Mouse (Mus musculus) liver, embryonic 13.5 days (tissue): ENCODE measurements around the gene Cabp4. TPM values are rescaled to one million over a fixed set of nuclear protein-coding genes. Genes with fewer than 3 reads are reported as not detected.
A peak's percentile ranks its signal among the peaks of the same experiment; 100 is the strongest.

ENCODE experiments used
- ATAC-seq: fragments of 200-750 bp; cut with Nextera tagmentation; 2 replicates; pipeline ENCODE4 v1.8.0; 2017; ENCODE audit warnings: low read depth, mild to moderate bottlenecking, moderate number of reproducible peaks, moderate library complexity
- DNase-seq: peaks from one replicate; pipeline ENCODE4 v3.0.0; 2022
- H3K27ac ChIP-seq: fragments of 300-500 bp; sonication (generic); 2 replicates; pipeline ENCODE4 v1.5.1; 2015; ENCODE audit warnings: moderate library complexity, mild to moderate bottlenecking, inconsistent platforms
- H3K27me3 ChIP-seq: fragments of 300-500 bp; sonication (generic); 2 replicates; pipeline ENCODE4 v1.6.1; 2015; ENCODE audit warnings: mild to moderate bottlenecking, inconsistent platforms
- H3K36me3 ChIP-seq: fragments of 300-500 bp; sonication (generic); 2 replicates; pipeline ENCODE4 v1.6.1; 2015; ENCODE audit warnings: mild to moderate bottlenecking, inconsistent platforms
- H3K4me1 ChIP-seq: fragments of 300-500 bp; sonication (generic); replicated peaks from 2 replicates; pipeline ENCODE4 v1.6.1; 2015; ENCODE audit warnings: inconsistent platforms
- H3K4me2 ChIP-seq: fragments of 300-500 bp; sonication (generic); 2 replicates; pipeline ENCODE4 v1.6.1; 2015; ENCODE audit warnings: inconsistent platforms, mild to moderate bottlenecking, moderate library complexity
- H3K4me3 ChIP-seq: fragments of 300-500 bp; sonication (generic); replicated peaks from 2 replicates; pipeline ENCODE4 v1.5.1; 2015; ENCODE audit warnings: mild to moderate bottlenecking, inconsistent platforms
- H3K9ac ChIP-seq: fragments of 300-500 bp; sonication (generic); 2 replicates; pipeline ENCODE4 v1.6.1; 2015; ENCODE audit warnings: mild to moderate bottlenecking, inconsistent platforms
- H3K9me3 ChIP-seq: fragments of 300-500 bp; sonication (generic); replicated peaks from 2 replicates; pipeline ENCODE4 v1.6.1; 2016; ENCODE audit warnings: inconsistent platforms
- WGBS: fragments of 180-500 bp; shearing (Covaris S2); methylation state at CpG from one replicate; pipeline ENCODE4 v1.1.7; 2015; ENCODE audit not compliant: insufficient replicate concordance; 5-methylcytosine and 5-hydroxymethylcytosine counted together
- polyA plus RNA-seq: library from polyadenylated mRNA; unstranded; fragments of >200 nt; fragmentation: Nextera tagmentation; extraction: Ambion mirVana; gene quantifications from 2 replicates; pipeline ENCODE4 v1.2.1, GENCODE M21; 2015

Cabp4 gene
- polyA plus RNA-seq, 1 experiment from 2014 or later, result 0.07 TPM

DNA sequence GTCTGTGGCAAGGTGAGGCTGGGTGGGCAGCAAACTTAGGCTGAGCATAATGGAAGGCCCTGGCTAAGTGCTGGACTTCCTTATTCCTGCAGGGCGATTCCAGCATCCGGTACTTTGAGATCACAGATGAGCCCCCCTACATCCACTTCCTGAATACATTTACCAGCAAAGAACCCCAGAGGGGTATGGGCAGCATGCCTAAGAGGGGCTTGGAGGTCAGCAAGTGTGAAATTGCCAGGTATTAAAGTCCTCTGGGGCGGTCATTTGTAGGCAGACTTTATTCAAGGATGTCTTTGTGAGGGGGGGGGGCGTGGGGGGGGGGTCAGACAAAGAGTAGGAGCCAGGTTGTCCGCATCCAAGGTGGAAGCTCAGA, 7.6 kb upstream of the Cabp4 start:
- peaks cover 51% of the 10 kb centered on the region for H3K36me3 ChIP-seq
- no peak overlapping the region for H3K27ac ChIP-seq

DNA sequence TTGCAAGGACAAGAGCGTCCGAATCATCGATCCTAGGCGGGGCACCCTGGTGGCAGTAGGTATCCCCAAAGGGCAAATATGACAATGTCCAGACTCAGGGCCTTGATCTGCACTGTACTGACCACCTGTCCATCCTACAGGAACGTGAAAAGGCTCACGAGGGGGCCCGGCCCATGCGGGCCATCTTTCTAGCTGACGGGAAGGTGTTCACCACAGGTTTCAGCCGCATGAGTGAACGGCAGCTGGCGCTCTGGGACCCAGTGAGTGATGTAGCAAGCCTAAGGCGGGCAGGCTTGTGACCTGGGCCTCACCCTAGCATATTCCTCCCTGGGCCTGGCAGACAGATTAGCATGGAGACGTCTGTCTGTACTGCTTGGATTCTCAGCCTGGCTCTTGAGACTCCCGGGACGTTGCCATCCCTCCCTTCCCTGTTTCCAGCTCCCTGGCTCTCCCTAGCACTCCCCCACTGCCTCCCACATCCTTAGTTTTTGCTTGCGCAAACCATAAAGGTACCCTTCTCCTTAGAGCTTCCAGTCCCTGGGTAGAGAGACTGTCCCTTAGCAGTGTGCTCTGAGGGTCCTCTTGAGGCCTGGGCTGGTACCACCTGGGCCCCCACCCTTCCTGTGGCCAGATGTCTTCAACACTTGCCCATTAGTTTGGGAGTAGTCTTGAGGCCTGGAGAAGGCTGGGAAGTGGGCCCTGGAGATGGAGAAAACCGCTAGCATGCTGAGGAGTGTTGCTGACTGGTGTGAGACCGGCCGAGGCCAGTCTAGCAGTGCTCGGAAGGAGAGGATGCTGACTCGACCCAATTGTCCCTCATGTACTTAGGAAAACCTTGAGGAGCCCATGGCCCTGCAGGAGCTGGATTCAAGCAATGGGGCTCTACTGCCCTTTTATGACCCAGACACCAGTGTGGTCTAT, 7.0 kb upstream of the Cabp4 start:
- H3K36me3 ChIP-seq, result peaks cover 44% of the 10 kb centered on the region
- H3K4me1 ChIP-seq, result peaks cover 76% of the 10 kb centered on the region
- 0 out of 2 replicates have a peak, but pooled peaks cover 2% of the 10 kb centered on the region for H3K9me3 ChIP-seq
- no peak for ATAC-seq
- no peaks in the 10 kb centered on the region for H3K27me3 ChIP-seq
- 80% methylated on average over 22 of the region's 22 CpGs for WGBS
- H3K9ac ChIP-seq, result no peak overlapping the region
- H3K4me3 ChIP-seq, result no peak overlapping the region
- no peak overlapping the region for H3K4me2 ChIP-seq
- no peak overlapping the region for H3K27ac ChIP-seq
- DNase-seq, result no peak

More for the DNA sequence above, 7.6 kb upstream of the Cabp4 start:
- Histone ChIP-seq H3K4me1 (peaks cover 77% of the 10 kb centered on the region), H3K27me3 (no peaks in the 10 kb centered on the region), H3K9ac (no peak overlapping the region), H3K4me2 (no peak overlapping the region), H3K9me3 (no peaks in the 10 kb centered on the region), H3K4me3 (no peak overlapping the region)
- no peak for ATAC-seq
- 67% methylated on average over 5 of the region's 5 CpGs for WGBS
- no peak for DNase-seq

DNA sequence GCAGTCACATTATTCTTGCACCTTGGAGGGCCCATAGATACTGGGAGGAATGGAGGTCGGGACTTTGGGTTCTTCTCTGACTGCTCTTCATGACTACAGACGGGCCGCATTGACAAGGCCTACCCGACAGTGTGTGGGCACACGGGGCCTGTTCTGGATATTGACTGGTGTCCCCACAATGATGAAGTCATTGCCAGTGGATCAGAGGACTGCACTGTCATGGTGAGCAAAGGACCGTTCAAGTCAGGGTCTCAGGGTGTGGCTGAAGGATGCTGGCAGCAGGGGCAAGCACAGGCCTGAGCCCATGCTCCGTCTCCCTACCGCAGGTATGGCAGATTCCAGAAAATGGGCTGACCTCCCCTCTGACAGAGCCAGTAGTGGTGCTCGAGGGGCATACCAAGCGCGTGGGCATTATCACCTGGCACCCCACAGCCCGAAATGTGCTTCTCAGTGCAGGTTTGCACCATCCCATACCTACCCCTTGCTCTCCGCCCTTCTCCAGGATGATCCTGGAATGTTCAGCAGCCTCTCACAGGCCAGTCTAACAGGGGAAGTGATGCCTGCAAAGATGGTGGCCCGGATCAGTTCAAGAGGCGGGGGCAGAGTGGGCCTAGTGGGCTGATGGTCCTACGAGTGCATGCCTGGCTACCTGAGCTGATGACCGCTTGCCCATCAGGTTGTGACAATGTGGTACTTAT, 6.1 kb upstream of the Cabp4 start:
- Histone ChIP-seq H3K27me3 (no peaks in the 10 kb centered on the region), H3K9ac (no peak overlapping the region), H3K36me3 (peaks cover 40% of the 10 kb centered on the region), H3K9me3 (0 out of 2 replicates have a peak, but pooled peaks cover 4% of the 10 kb centered on the region), H3K4me2 (peak overlapping the region; percentile 84), H3K4me1 (peaks cover 69% of the 10 kb centered on the region), H3K4me3 (peak overlapping the region; percentile 86), H3K27ac (peak overlapping the region; percentile 9; the same call in 1 of the 2 replicates)
- ATAC-seq (no peak), DNase-seq (no peak)
- WGBS, result 85% methylated on average over 17 of the region's 17 CpGs

DNA sequence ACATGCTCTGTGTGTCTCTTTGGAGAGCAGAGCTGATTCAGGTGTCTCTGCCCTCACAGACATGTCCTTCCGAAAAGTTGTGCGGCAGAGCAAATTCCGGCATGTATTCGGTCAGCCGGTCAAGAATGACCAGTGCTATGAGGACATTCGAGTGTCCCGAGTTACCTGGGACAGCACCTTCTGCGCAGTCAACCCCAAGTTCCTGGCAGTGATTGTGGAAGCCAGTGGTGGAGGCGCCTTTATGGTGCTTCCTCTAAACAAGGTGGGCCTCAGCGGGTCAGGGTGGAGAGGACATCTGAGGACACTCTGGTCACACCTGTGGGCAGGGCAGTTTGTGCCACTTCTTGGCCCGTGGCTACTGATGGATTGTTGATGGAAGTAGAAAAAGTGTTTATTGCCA, 5.5 kb upstream of the Cabp4 start:
- H3K4me1 ChIP-seq, result peaks cover 63% of the 10 kb centered on the region
- DNase-seq (no peak), ATAC-seq (no peak)
- peaks cover 40% of the 10 kb centered on the region for H3K36me3 ChIP-seq
- 0 out of 2 replicates have a peak, but pooled peaks cover 4% of the 10 kb centered on the region for H3K9me3 ChIP-seq
- no peaks in the 10 kb centered on the region for H3K27me3 ChIP-seq
- peak overlapping the region; percentile 84 for H3K4me2 ChIP-seq
- H3K9ac ChIP-seq, result peak overlapping the region; percentile 87
- 74% methylated on average over 11 of the region's 11 CpGs for WGBS
- peak overlapping the region; percentile 86 for H3K4me3 ChIP-seq
- H3K27ac ChIP-seq, result peak overlapping the region; percentile 81

DNA sequence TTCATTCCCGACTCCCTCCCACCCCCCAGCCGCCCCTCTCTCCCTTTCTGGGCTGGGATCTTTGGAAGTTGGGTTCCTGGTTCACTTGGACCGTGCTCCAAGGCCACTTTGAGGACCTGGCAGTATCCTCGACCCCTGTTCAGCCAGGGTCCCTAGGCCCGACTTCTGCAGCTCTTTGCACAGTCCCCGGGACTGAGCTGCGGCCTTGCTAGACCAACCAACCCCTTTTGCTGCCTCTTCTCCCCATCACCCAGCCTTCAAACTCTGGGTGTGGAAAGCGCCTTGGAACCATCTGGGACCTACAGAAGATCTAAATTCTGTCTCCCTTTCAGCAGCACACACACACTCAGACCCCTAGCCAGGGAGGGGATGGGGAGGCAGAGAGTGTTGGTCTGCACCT, 5.0 kb upstream of the Cabp4 start:
- peak overlapping the region; percentile 86 for H3K4me3 ChIP-seq
- DNase-seq, result no peak
- peak overlapping the region; percentile 87 for H3K9ac ChIP-seq
- 2% methylated on average over 8 of the region's 8 CpGs for WGBS
- peak; percentile 26 for ATAC-seq
- H3K27me3 ChIP-seq, result no peaks in the 10 kb centered on the region
- H3K4me2 ChIP-seq, result peak overlapping the region; percentile 84
- 0 out of 2 replicates have a peak, but pooled peaks cover 4% of the 10 kb centered on the region for H3K9me3 ChIP-seq
- peaks cover 38% of the 10 kb centered on the region for H3K36me3 ChIP-seq
- H3K27ac ChIP-seq, result peak overlapping the region; percentile 81
- H3K4me1 ChIP-seq, result peaks cover 58% of the 10 kb centered on the region

DNA sequence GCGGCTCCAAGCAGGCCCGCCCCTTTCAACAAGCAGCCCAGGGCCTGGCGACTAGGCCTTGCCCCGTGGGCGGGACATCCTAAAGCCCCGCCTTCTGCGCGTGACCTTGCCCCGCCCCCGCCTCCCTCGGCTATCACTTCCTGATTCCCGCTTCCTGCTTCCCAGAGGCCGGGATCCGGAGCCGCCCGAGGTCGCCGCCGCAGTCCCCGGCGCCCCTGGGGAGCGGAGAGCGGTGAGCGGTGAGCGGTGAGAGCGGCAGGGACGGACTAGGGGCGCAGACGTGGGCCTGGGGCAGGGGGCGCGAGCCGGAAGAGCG, 4.6 kb upstream of the Cabp4 start, which contains the start of gene Coro1b:
Gene Coro1b, plus strand, starts transcription at position 129 of the 316 bp plus-strand sequence.
- Histone ChIP-seq H3K4me1 (peaks cover 57% of the 10 kb centered on the region), H3K4me2 (peak within 1 kb of the TSS; percentile 84), H3K4me3 (peak within 1 kb of the TSS; percentile 86), H3K9me3 (0 out of 2 replicates have a peak, but pooled peaks cover 4% of the 10 kb centered on the region), H3K27me3 (no peaks in the 10 kb centered on the region), H3K27ac (peak within 1 kb of the TSS; percentile 81), H3K36me3 (peaks cover 34% of the 10 kb centered on the region), H3K9ac (peak within 1 kb of the TSS; percentile 87)
- DNase-seq (peak; percentile 92), ATAC-seq (peak; percentile 92)
- WGBS, result under 1% methylated on average over 33 of the region's 33 CpGs

DNA sequence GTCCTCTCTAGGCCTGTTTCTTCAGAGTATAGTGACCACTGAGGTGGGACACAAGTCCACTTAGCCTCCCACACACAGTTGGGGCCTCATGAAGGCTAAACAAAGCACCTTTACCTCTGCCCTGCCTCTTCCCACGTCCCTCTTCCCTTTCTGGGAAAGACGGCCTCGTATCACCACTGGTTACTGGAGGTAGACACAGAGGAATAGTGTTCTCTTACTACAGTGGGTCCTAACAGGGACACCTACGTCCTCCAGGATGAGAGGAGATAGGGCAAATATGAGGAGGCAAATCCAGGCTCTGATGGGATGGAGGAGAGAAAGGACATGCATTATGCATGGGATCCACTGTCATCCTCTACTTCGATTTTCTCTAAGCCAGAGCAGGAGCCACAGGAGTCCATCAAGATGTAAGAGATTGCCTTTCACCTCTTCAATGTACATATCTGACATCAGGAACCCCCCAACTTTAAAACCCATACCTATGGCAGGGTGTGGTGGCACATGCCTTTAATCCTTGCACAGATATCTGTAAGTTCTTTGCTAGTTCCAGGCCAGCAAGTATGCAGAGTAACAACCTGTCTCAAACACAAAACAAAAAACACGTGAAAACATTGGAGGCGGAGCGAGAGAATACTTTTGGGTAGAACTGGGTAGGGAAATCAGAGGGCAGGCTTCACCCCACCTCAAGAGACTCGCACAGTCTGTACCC, 4.1 kb upstream of the Cabp4 start:
- ATAC-seq (peak; percentile 26), DNase-seq (no peak)
- H3K27me3 ChIP-seq, result no peaks in the 10 kb centered on the region
- peaks cover 52% of the 10 kb centered on the region for H3K4me1 ChIP-seq
- 0 out of 2 replicates have a peak, but pooled peaks cover 4% of the 10 kb centered on the region for H3K9me3 ChIP-seq
- peak overlapping the region; percentile 45; the same call in 1 of the 2 replicates for H3K27ac ChIP-seq
- H3K36me3 ChIP-seq, result peaks cover 29% of the 10 kb centered on the region
- peak overlapping the region; percentile 57 for H3K9ac ChIP-seq
- H3K4me3 ChIP-seq, result peak overlapping the region; percentile 86
- WGBS, result 42% methylated on average over 9 of the region's 9 CpGs
- H3K4me2 ChIP-seq, result peak overlapping the region; percentile 84

DNA sequence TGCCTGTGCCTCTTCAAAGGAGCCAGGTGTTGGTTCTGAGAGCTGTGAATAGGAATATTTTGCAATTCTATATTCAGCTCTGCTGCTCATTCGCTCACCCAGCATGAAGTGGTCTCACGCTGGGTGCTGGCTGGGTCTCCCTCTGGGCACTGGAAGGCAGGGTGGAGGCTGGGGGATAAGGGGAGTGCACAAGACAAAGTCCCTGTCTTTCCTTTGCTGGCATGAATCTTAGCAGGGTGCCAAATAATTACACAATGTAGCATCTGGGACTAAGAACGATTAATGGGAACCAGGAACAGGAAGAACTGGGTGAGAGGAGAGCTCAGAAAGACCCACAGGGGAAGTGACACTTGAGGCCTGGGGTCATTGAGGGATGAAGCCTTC, 3.2 kb upstream of the Cabp4 start:
- Histone ChIP-seq H3K4me2 (no peak overlapping the region), H3K9ac (no peak overlapping the region), H3K27me3 (no peaks in the 10 kb centered on the region), H3K36me3 (peaks cover 21% of the 10 kb centered on the region), H3K4me3 (no peak overlapping the region), H3K9me3 (0 out of 2 replicates have a peak, but pooled peaks cover 4% of the 10 kb centered on the region), H3K27ac (no peak overlapping the region; the same call in 1 of the 2 replicates), H3K4me1 (peaks cover 47% of the 10 kb centered on the region)
- ATAC-seq (no peak), DNase-seq (no peak)
- 51% methylated on average over 3 of the region's 3 CpGs for WGBS

DNA sequence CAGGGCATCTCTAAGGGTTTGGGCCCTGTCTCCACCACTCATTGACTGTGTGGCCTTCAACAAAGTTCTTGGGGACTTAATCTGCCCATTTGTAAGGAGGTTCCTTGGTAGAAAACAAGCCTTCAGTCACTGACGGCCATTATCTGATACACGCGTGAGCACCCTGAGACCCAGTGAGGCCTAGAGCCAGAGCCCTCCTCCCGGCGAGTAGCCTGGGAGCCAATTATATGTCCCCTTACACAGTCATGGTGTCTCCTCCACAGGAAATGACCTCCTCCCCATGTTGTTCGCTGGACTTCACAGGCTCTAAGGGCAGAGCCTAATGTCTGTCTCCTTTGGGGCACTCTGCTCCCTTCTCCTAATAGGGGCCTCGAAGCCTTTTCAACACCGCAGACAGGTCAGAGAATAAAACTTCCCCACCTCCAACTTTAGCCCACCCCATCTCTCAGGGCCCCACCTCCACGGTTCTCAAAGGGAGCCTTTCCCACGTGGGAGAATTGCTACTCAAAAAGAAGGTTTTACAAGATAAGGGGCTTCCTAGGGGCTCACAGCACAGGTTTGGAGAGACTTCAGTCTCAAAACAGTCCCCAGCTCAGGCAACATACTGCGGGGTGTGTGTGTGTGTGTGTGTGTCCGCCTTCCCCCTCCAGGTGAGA, 2.7 kb upstream of the Cabp4 start:
- Histone ChIP-seq H3K4me1 (peaks cover 47% of the 10 kb centered on the region), H3K9me3 (0 out of 2 replicates have a peak, but pooled peaks cover 4% of the 10 kb centered on the region), H3K27me3 (no peaks in the 10 kb centered on the region), H3K4me3 (no peak overlapping the region), H3K27ac (no peak overlapping the region; the same call in none of the 2 replicates), H3K36me3 (peaks cover 18% of the 10 kb centered on the region), H3K9ac (no peak overlapping the region), H3K4me2 (no peak overlapping the region)
- 62% methylated on average over 12 of the region's 12 CpGs for WGBS
- no peak for ATAC-seq
- DNase-seq, result no peak

DNA sequence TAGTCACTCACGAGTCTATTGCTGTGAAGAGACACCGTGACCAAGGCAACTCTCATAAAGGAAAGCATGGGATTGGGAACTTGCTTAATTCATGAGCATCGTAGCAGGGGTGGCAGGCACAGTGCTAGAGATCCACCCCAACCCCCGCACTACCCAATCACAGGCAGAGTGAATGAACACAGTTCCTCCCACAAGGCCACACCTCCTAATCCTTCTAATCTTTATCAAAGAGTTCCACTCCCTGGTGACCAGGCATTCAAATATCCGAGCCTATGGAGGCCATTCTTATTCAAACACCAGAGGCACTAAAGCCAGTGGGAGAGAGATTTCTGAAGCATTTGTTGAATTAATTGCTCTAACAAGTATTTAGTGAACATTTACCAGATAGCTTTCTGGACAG, 2.1 kb upstream of the Cabp4 start:
- ATAC-seq (no peak), DNase-seq (no peak)
- Histone ChIP-seq H3K4me1 (peaks cover 45% of the 10 kb centered on the region), H3K27ac (no peak overlapping the region), H3K9me3 (0 out of 2 replicates have a peak, but pooled peaks cover 4% of the 10 kb centered on the region), H3K27me3 (no peaks in the 10 kb centered on the region), H3K4me2 (no peak overlapping the region), H3K9ac (no peak overlapping the region), H3K36me3 (peaks cover 13% of the 10 kb centered on the region), H3K4me3 (no peak overlapping the region)
- 86% methylated on average over 5 of the region's 5 CpGs for WGBS
